Mouse (Mus musculus): ENCODE measurements around the gene Gpr157. TPM values are rescaled to one million over a fixed set of nuclear protein-coding genes. Genes with fewer than 3 reads are reported as not detected.
"Not testable (repeated sequence)": the region's sequence is repeated elsewhere in the genome, so short reads cannot be mapped to it uniquely, and the experiment has no call there.

The Gpr157 gene
- 1 to 10 TPM in 1 of 2 experiments, under 1 TPM in 1; 0.75 to 1.3 TPM for total RNA-seq (2021)
- long read RNA-seq, experiment 1, full-length matches to known transcripts: 2 of 2 reads
- long read RNA-seq, experiment 1, partial matches to known transcripts: 0 of 2 reads
- long read RNA-seq, experiment 1, other reads (novel, unspliced or antisense): 0 of 2 reads
- long read RNA-seq, experiment 2, full-length matches to known transcripts: 1 of 1 reads
- long read RNA-seq, experiment 2, partial matches to known transcripts: 0 of 1 reads
- long read RNA-seq, experiment 2, other reads (novel, unspliced or antisense): 0 of 1 reads

- DNase-seq (ENCODE audit: low spot score in 2 of 2): peak; percentile 80 to 85
- intact Hi-C loops (cut with DNase I): no loop called here
Measured at GRCm38 (mm10) chr4:150087161-150087889, at the start of gene Gpr157. Gene Gpr157, plus strand, starts transcription at chr4:150087365.

- no peak for DNase-seq (ENCODE audit: low spot score in 2 of 2)
- intact Hi-C loops (cut with DNase I): no loop called here
Measured at GRCm38 (mm10) chr4:150038533-150038932, 48.6 kb upstream of the Gpr157 start.

DNA sequence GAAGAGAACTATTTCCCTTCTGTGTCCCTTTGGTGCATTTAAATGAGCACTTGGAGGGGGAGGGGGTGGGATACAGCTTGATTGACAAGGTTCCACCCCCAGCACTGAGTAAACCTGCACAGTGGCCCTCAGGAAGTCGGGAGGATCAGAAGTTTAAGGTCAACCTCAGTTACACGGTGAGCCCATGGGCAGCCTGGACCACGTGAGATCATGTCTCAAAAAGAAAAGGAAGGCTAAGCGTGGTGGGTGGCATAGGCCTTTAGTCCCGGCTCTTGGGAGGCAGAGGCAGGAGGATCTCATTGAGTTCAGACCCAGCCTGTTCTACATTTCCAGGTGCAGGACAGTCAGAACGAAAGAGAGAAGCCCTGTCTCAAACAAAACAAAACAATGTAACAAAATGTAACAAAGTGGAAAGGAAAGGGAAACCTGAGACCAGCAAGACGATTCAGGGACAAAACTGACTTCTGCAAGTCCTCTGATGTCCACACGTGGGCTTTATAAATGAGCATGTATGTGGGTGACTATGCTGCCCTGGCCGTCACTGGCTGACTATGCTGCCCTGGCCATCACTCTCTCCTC, 47.1 kb upstream of the Gpr157 start:
- intact Hi-C loops (cut with DNase I): no loop called here
- no peak for DNase-seq (ENCODE audit: low spot score in 2 of 2)

GRCm38 (mm10) chr4:150040856-150041255, 46.3 kb upstream of the Gpr157 start:
- intact Hi-C loops (cut with DNase I); DNase-seq (ENCODE audit: low spot score in 2 of 2): not testable (repeated sequence)

DNA sequence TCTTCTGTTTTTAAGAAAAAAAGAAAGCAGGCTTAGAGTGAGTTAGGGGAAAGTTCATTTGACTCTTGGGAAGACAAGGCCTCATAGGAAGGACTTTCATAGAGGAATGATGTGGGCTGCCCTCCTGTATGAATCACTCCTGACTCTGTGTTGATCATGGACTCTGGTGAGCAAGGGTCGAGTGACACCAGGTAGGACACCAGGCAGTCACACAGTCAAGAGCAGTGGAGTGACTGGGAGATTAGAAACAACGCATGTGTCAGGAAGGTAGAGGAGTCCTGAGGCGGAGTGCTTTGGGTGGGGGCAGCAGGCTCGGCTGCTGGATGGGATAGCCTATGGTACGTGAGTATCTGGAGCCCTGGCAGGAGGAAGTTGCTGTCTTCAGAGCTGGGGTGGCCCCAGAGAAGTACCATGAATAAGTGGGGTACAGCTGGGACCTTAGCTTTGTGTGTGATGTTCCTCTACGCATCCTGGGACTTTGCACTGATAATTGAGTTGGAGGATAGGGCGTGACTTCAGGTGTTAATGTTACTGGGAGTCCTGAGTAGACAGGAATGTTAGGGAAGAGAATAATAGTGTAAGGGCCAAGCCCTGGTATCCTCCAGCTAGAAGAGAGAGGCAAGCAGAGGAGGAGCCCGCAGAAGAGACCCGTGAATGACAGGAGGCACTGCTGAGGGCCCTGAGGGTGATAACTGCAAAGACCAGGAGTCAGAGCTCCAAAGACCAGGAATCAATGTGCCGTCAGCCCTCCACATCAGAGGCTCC, 45.6 kb upstream of the Gpr157 start:
- intact Hi-C loops (cut with DNase I): no loop called here
- no peak for DNase-seq (ENCODE audit: low spot score in 2 of 2)

DNA sequence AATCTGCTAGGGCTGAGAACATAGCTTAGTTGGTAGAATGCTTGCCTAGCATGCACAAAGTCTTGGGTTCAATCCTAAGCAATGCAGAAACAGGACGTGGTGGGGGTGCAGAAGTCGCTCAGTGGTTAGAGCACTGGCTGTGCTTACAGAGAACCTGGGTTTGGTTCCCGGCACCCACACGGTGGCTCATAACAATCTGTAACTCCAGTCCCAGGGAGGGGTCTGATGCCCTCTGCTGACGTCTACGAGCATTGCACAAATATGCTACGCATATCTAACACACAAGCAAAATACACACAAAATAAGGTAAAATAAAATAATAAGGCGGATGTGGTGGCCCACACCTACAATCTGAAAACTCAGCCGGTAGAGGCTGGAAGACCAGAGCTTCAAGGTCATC, 43.6 kb upstream of the Gpr157 start:
- DNase-seq (ENCODE audit: low spot score in 2 of 2): no peak
- intact Hi-C loops (cut with DNase I): no loop called here

DNA sequence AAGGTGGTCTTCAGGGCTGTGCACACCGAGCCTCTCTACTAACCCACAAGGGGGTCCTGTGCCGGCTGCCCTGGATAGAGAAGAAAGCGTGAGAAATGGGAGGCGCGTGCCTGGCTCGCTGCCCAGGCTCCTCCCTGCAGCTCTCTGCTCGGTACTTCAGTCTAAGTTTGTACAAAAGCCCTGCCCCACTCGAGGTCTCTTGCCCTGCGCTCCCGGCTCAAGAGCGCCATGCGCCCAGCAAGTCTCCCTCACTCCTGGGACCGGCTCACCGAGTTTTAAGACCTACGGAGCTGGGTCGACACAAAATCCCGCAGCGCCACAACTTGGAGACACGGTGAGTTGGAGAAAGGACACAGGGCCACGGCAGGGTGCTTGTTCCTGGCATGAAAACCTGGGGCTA, 39.1 kb upstream of the Gpr157 start:
- intact Hi-C loops (cut with DNase I): no loop called here
- no peak for DNase-seq (ENCODE audit: low spot score in 2 of 2)

- intact Hi-C loops (cut with DNase I): no loop called here
- no peak for DNase-seq (ENCODE audit: low spot score in 2 of 2)
Measured at GRCm38 (mm10) chr4:150048478-150049156, 38.5 kb upstream of the Gpr157 start.

GRCm38 (mm10) chr4:150049157-150049513, 38.0 kb upstream of the Gpr157 start:
- intact Hi-C loops (cut with DNase I): no loop called here

DNA sequence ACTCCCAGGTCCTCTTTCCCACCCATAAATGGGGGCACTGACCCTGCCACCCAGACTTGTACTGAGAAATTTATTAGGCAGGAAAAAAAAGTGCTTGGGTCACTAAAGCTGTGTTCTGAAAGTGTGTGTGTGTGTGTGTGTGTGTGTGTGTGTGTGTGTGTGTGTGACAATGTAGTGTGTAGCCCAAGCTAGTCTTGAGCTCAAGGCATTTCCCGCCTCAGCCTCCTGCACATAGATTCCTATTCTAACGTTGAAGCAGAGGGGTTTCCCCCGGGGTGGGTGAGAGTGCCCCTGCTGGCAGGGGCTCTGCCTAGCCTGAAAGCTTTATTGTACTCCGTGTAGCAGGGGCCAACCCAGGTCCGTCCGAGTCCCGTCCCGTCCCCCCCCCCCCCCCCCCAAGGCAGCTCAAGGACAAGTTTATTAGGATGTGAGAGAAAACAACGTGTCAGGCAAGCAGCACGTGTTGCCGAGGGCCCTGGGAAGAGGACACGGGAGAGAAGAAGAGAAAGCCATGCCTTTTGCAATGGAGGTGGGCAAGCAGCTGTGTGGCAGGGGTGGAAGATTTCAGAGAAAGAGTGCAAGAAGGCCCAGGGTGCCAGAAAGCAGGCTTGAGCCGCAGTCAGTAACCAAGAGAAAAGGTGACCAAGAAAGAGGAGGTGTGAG, 37.5 kb upstream of the Gpr157 start:
- intact Hi-C loops (cut with DNase I): no loop called here
- no peak for DNase-seq (ENCODE audit: low spot score in 2 of 2)

More at GRCm38 (mm10) chr4:150049157-150049513, 38.0 kb upstream of the Gpr157 start:
- DNase-seq (ENCODE audit: low spot score in 2 of 2): no peak

GRCm38 (mm10) chr4:150051514-150051913, 35.7 kb upstream of the Gpr157 start:
- DNase-seq (ENCODE audit: low spot score in 2 of 2): no peak
- intact Hi-C loops (cut with DNase I): no loop called here

- DNase-seq (ENCODE audit: low spot score in 2 of 2): no peak
- intact Hi-C loops (cut with DNase I): no loop called here
Measured at GRCm38 (mm10) chr4:150052380-150052779, 34.8 kb upstream of the Gpr157 start.

- intact Hi-C loops (cut with DNase I): no loop called here
Measured at GRCm38 (mm10) chr4:150056171-150056570, 31.0 kb upstream of the Gpr157 start.

DNA sequence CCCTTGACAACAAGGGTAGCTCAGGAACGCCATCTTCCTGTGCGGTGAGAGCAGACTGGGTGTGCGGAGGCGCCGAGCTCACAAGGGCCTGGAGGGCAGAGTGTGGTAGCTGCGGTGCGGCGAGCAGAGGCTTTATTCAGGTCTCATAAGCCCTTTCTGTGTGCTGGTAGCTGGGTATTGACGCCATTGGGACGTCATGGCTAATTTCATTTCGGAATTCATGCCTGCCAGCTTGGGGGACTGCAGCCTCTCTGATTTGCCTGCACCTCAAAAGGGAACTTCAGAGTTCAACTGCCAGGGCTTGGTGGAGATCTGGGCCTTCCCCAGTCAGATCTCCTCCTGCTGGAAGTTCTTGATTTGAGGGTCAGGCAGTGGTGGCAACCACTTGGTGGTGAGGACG, 29.4 kb upstream of the Gpr157 start:
- intact Hi-C loops (cut with DNase I): no loop called here
- no peak for DNase-seq (ENCODE audit: low spot score in 2 of 2)

More at GRCm38 (mm10) chr4:150056171-150056570, 31.0 kb upstream of the Gpr157 start:
- no peak for DNase-seq (ENCODE audit: low spot score in 2 of 2)

GRCm38 (mm10) chr4:150059841-150060468, 27.2 kb upstream of the Gpr157 start:
- no peak for DNase-seq (ENCODE audit: low spot score in 2 of 2)
- intact Hi-C loops (cut with DNase I): no loop called here

- intact Hi-C loops (cut with DNase I): no loop called here
- no peak for DNase-seq (ENCODE audit: low spot score in 2 of 2)
Measured at GRCm38 (mm10) chr4:150060469-150061170, 26.5 kb upstream of the Gpr157 start.

DNA sequence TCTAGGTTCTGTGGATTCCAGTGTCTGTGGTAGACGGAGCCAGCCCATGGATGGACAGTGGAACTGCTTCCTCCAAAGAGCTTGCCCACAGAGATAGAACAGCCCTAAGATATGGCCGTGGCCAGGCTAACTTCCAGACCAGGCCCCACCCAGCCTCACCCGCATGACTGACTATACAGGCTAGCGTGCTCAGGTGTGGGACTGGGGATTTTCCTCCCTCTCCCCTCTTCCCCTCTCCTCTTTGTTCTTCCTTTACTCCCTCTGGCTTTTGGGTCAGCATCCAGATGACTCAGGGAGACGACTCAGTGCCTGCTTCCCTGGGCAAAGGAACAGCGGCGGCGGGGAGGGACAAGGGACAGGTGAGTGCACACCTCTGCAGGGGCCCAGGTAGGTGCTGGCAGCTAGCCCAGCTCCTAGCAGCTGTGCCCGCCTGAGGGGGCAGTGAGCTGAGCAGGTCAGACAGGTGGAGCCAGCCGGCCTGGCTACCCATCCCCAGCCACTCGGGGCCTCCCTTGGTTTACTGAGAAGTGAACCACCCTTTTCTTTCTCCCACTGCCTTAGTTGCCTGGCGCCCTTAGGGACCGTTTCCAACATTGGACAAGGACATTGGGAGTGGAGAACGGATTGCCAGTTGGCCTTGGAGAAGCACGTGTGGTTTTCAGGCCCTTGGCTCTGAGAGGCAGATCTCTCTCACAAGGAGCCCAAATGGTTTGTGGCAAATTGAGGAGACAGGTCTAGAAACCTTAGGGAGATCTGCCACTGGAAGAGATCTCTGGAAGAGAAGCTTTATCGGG, 25.5 kb upstream of the Gpr157 start:
- DNase-seq (ENCODE audit: low spot score in 2 of 2): no peak
- intact Hi-C loops (cut with DNase I): no loop called here
